Mouse (Mus musculus) bone marrow, adult 2 months (tissue): ENCODE measurements at regions not wholly inside any gene's neighbourhood (a gene's known extent, or its start where the extent isn't known, plus 50 kb on each side); places are given as distances from the start of the nearest gene placed in this dataset.

Experiments used
- H3K27ac ChIP-seq: fragments of 200-500 bp; 2 replicates; pipeline ENCODE4 v1.5.1; 2012; ENCODE audit warnings: low read depth, mild to moderate bottlenecking, control low read depth, inconsistent platforms, low read length; ENCODE audit not compliant: control insufficient read depth, poor library complexity, insufficient read depth
- H3K4me1 ChIP-seq: fragments of 200-500 bp; 2 replicates; pipeline ENCODE4 v1.6.1; 2011; ENCODE audit warnings: low read length; ENCODE audit not compliant: control insufficient read depth, insufficient read depth
- H3K4me3 ChIP-seq: fragments of 200-500 bp; replicated peaks from 2 replicates; pipeline ENCODE3; 2011; ENCODE audit warnings: mild to moderate bottlenecking, low read depth, low read length, control low read depth; ENCODE audit not compliant: control insufficient read depth
- CTCF ChIP-seq: fragments of 200-500 bp; IDR thresholded peaks from 2 replicates; pipeline ENCODE4 v1.5.1; 2011; ENCODE audit warnings: low read length, control low read depth; ENCODE audit not compliant: control insufficient read depth, insufficient read depth
- POLR2A ChIP-seq: fragments of 200-500 bp; IDR thresholded peaks from 2 replicates; pipeline ENCODE4 v1.6.1; 2011; ENCODE audit warnings: low read depth, mild to moderate bottlenecking, control low read depth, low read length, borderline replicate concordance; ENCODE audit not compliant: control insufficient read depth
- WGBS: fragments of 180-500 bp; shearing (Covaris S2); methylation state at CpG from one replicate; pipeline ENCODE4 v1.1.7; 2018; 5-methylcytosine and 5-hydroxymethylcytosine counted together

DNA sequence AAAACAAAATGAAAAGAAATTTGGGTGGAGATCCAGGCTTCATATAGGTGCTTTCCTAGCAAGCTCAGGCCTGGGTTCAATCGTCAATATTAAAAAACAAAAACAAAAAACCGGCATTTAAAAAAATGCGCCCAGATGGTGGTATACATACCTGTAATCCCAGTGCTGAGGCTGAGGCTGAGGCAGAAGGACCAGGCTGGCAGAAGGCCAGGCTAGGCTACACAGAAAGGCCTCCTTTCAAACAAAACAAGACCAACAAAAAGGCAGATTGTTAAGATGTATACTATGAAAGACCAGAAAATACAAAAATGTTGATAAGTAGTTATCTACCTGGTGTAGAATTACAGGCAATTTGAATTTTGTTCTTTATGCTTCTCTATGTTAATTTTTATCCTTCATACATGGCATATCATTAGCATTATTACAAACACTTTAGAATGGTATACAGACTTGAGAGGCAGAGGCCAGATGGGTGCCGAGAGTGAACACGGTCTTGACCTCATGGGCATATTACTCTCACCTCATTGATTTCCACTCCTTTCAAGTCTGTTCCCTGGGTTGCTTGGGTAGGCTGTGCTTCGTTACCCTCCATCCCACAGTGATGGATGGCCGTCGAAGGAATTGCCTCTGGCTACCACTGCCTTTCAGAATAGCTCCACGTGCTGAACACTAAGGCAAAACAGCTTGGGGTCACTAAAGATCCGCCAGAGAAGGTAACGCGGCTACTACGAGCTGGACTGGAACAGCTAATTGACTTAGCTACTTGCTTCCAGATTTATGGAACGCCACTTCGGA lies 339.6 kb upstream of the Gm6657 start:
- 86% methylated on average over 15 of the region's 15 CpGs for WGBS
- Histone ChIP-seq H3K4me3 (no peak overlapping the region), H3K27ac (no peak overlapping the region), H3K4me1 (no peaks in the 10 kb centered on the region)
- TF ChIP-seq POLR2A (no peak), CTCF (no peak)

DNA sequence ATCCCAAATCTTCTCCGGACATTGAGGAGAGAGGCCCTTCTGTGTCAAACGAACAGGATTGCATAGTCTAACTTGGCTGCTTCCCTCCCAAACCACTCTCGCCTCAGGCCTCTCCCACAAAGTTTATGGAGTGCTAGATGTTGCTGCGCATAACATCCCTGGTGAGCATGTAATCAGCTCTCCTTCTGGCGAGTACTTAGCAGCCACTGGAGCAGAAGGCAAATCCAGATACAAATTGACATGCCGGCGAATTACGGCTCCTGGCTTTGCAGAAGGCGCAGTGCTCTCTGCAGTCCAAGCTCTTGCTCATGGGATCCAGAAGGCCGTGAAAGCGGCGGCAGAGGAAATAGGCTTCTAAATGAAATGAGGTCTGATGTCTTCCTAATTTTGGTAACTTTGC lies 338.2 kb upstream of the Gm6657 start:
- Histone ChIP-seq H3K4me3 (no peak overlapping the region), H3K27ac (no peak overlapping the region), H3K4me1 (no peaks in the 10 kb centered on the region; the same call in 1 of the 2 replicates)
- TF ChIP-seq CTCF (no peak), POLR2A (no peak)
- 85% methylated on average over 12 of the region's 12 CpGs for WGBS

DNA sequence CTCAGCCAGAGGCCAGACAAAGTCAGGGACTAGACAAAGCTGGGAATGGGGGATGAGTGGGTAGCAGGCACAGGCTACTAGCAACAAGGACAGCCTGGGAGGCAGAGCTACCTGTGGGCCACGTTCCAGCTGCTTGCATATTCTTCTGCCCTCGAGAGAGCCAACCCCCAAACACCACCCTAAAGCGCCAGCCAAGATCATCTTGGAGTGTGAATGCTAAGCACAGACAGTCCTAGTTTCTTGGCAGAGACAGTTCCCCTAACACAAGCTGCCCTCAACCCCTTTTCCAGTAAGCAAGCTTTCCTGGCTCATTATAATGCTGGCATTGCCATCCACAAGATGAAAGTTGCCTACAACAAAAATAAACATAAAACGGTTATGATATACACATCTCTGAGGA lies 336.8 kb upstream of the Gm6657 start:
- H3K4me3 ChIP-seq, result no peak overlapping the region
- TF ChIP-seq CTCF (no peak), POLR2A (no peak)
- no peak overlapping the region for H3K27ac ChIP-seq
- WGBS, result 68% methylated on average over 4 of the region's 4 CpGs
- H3K4me1 ChIP-seq, result no peaks in the 10 kb centered on the region; the same call in 1 of the 2 replicates

DNA sequence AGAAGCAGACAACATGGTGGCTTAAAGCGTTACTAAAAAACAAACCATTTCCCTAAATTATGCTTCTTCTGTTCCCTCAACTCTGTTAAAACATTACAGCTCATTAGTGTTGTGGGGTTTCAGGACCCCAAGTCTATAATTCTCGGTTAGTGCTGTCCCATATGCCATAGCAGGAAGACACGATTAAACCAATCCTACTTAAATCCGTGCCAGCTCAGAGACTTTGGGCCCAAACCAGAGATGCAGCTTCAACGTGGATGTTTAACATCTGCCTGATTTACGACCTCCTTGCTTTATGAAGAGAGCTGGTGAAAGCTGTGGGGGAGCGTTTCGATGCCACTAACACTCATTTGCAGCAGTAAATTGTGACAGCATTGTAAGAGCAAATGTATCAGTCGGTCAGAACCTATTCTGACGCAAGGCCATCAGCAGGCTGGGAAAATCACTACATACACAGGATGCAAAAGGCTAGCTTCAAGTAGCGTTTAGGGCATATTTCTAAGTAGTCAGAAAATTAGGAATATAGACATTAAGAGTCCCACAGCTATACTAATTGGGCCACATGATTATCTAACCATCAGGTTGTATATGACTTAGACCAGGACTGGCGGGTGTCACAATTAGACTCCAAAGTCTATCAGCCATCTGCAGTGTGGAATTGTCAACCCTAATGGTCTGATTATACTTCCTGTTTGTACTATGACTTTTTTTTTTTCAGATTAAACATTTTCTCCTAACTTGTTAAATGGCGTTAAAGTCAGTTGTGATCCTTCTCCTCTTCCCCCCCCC lies 333.1 kb upstream of the Gm6657 start:
- H3K4me3 ChIP-seq, result no peak overlapping the region
- 78% methylated on average over 13 of the region's 13 CpGs for WGBS
- TF ChIP-seq POLR2A, result no peak
- TF ChIP-seq CTCF, result no peak
- H3K27ac ChIP-seq, result no peak overlapping the region
- no peaks in the 10 kb centered on the region; the same call in 1 of the 2 replicates for H3K4me1 ChIP-seq

DNA sequence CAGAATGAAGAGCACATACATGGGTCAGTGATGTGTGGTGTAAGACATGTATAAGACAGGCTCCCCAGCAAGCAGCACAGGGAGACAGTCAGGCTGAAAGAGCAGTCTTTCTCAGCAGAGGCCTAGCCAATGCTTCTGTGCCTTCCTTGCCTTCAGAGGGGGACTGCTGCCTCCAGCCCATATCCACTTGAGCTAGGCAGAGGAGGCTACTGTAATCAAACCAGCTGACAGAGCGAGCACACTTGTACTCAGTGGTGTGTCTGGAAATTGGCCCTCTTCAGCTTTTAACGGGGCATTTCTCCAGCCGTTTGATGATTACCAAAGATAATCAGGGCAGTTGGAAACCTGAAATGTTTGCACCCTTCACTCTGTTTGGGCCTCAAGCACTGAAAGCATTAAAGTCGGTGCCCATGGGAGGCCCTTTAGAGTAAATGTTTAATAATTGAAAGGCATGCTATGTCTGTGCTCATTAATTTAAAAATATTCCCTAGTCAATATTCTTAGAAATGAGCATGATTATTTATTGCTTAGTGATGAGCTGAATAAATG lies 326.0 kb upstream of the Gm6657 start:
- no peak overlapping the region for H3K27ac ChIP-seq
- no peak overlapping the region for H3K4me3 ChIP-seq
- WGBS, result 79% methylated on average over 4 of the region's 4 CpGs
- H3K4me1 ChIP-seq, result no peaks in the 10 kb centered on the region
- no peak for TF ChIP-seq POLR2A
- TF ChIP-seq CTCF, result no peak

DNA sequence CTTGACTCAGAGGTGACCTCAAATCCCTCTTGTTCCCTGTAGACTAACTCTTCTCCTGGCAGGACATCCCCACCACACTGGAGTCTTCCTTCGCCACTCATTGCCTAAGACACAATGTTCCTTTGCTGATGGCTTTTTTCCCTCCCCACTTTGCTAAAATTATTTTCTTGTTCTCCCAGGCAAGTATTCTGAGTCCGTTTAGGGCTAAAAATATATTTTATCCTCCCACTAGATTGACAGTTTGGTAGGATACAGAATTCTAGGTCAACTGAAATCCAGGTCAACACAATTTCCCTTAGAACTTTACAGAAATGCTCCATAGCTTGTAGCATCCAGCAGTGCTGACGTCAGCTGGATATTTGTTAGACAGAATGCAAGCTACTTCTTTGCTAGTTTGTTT lies 324.7 kb upstream of the Gm6657 start:
- no peak for TF ChIP-seq CTCF
- no peak for TF ChIP-seq POLR2A
- WGBS, result 73% methylated on average over 3 of the region's 3 CpGs
- Histone ChIP-seq H3K27ac (no peak overlapping the region), H3K4me1 (no peaks in the 10 kb centered on the region), H3K4me3 (no peak overlapping the region)

DNA sequence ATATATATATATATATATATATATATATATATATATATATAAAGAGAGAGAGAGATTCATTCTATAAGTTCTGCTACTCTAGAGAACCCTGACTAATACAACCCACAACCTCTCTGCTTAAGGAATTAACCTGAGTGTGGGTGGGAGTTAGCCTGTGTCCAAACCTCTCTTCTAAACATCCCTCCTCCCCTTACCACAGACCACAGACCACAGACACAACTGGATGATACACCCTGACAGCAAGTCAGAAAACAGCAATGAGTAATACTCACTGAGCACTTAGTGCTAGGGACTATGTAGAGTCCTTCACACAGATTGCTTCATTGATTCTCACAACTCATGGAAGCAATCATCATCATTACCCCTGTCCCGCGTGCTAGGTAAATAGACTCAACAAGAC lies 306.7 kb upstream of the Gm6657 start:
- 82% methylated on average over 2 of the region's 2 CpGs for WGBS
- Histone ChIP-seq H3K4me3 (no peak overlapping the region), H3K4me1 (no peaks in the 10 kb centered on the region), H3K27ac (no peak overlapping the region)
- TF ChIP-seq CTCF (no peak), POLR2A (no peak)

DNA sequence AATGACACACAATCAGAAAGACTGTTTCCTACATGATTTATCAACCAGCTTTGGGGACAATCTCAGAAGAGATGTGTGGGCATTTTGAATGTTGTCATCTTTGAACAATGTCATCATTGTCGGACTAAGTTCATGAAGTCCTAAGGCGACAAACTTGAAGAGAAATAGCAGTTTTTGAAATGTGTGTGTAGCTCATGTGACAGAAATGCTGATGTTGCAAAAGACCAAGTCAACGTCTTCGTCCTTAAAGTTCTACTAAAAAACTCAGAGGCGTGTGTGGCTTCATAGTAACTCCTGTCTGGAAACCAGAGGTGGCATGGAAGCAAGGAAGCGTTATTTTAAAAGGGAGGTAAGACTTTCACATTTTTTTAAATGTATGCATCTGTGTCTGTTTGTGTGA lies 302.6 kb upstream of the Gm6657 start:
- WGBS, result 79% methylated on average over 6 of the region's 6 CpGs
- H3K27ac ChIP-seq, result no peak overlapping the region
- H3K4me3 ChIP-seq, result no peak overlapping the region
- no peak for TF ChIP-seq POLR2A
- no peaks in the 10 kb centered on the region for H3K4me1 ChIP-seq
